Mouse (Mus musculus): Measurements from ENCODE around the gene Ring1. TPM values are rescaled to one million over a fixed set of nuclear protein-coding genes. Genes with fewer than 3 reads are reported as not detected.

The Ring1 gene
- polyA plus RNA-seq (2012; rRNA removed): 27.8 and 31.4 TPM in 2 replicates

DNA sequence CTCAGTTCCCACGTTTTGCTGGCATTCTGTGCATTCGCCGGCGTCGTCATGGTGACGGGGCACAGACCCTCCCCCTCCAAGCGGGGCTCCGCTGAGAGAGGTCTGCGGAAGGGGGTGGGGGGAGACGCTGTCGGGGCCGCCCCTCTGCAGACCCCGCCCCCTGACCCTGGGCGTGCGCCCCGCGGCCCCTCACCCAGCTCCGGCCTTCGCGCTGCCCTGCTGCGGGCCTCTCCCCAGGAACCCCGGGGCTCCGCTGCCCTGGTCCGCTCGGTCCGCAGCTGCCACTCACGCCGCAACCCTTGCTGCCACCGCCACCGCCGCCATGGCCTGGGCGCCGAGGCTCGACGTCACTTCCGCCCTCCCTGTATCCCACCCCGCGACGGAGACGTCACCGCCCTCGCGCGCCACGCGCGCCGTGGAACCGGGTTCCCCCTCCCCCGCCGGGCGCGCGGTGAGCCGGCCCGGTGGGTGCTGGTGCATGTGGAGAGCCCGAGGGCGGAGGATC is at the start of gene Ring1:
TSS of gene Ring1 (minus strand) at position 364 of the 505 bp plus-strand sequence.
- TF ChIP-seq POLR2A (IDR thresholded peaks at IDR 0.05; ENCODE audit: control insufficient read depth, low read depth, low read length): peak; percentile 78; the same call in 1 of the 2 replicates
- no peak for TF ChIP-seq CTCF (IDR thresholded peaks at IDR 0.05; ENCODE audit: control insufficient read depth, insufficient read depth, insufficient replicate concordance, low read depth, low read length)
- H3K27me3 ChIP-seq (ENCODE audit: control insufficient read depth, insufficient read depth, low read length): no peaks in the 10 kb centered on the region
- peak within 1 kb of the TSS; percentile 41 for H3K27ac ChIP-seq (ENCODE audit: control insufficient read depth, insufficient read depth, low read depth, low read length)
- H3K36me3 ChIP-seq (ENCODE audit: control insufficient read depth, insufficient read depth, low read length): peaks cover 2% of the 10 kb centered on the region; the same call in 1 of the 2 replicates
- H3K4me3 ChIP-seq (ENCODE audit: control insufficient read depth, low read depth, low read length): peak within 1 kb of the TSS; percentile 85
- H3K4me1 ChIP-seq (ENCODE audit: control insufficient read depth, insufficient read depth, low read length): peaks cover 44% of the 10 kb centered on the region

DNA sequence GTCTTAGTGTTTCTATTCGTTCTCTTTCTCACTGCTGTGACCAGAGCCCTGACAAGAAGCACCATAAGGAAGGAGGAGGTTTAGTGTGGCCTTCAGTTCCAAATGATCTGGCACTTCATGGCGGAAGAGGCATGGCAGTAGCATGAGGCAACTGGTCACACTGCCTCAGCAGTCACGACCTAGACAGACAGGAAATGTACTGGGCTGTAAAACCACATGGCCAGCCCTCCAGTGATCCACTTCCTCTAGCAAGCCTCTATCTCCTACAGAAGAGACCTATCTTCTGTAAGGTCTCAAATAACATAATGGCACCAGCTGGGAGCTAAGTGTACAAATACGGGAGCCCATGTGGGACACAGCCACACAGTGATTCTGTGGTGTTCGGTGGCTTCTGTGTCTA is 47.6 kb upstream of the Ring1 start:
- TF ChIP-seq CTCF (IDR thresholded peaks at IDR 0.05; ENCODE audit: control insufficient read depth, insufficient read depth, insufficient replicate concordance, low read depth, low read length) (no peak), POLR2A (IDR thresholded peaks at IDR 0.05; ENCODE audit: control insufficient read depth, low read depth, low read length) (no peak)

DNA sequence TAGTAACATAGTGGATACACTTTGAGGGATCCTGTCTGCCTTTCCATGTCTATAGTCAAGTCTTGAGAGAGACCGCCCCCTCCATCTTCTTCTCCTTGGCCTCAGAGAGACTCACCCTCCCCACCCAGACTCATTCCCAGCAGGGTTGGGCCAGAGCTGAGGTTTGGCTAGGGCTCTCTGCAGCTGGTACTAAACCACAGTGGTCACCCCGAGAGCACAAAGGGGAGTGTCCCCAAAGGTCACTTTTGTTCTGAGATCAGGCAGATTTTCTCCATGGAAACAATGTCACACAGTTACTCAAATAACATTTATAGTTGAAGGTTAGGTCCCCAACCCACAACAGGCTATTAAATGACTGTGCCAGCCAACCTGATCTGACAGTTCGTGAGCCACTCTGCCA is 44.4 kb upstream of the Ring1 start:
- Histone ChIP-seq H3K4me1 (ENCODE audit: control insufficient read depth, insufficient read depth, low read length) (no peaks in the 10 kb centered on the region), H3K4me3 (ENCODE audit: control insufficient read depth, low read depth, low read length) (no peak overlapping the region), H3K36me3 (ENCODE audit: control insufficient read depth, insufficient read depth, low read length) (no peaks in the 10 kb centered on the region), H3K27me3 (ENCODE audit: control insufficient read depth, insufficient read depth, low read length) (no peaks in the 10 kb centered on the region), H3K27ac (ENCODE audit: control insufficient read depth, insufficient read depth, low read depth, low read length) (no peak overlapping the region)
- TF ChIP-seq POLR2A (IDR thresholded peaks at IDR 0.05; ENCODE audit: control insufficient read depth, low read depth, low read length) (no peak), CTCF (IDR thresholded peaks at IDR 0.05; ENCODE audit: control insufficient read depth, insufficient read depth, insufficient replicate concordance, low read depth, low read length) (no peak)

More for the DNA sequence above, 47.6 kb upstream of the Ring1 start:
- no peaks in the 10 kb centered on the region for H3K36me3 ChIP-seq (ENCODE audit: control insufficient read depth, insufficient read depth, low read length)
- H3K27ac ChIP-seq (ENCODE audit: control insufficient read depth, insufficient read depth, low read depth, low read length): no peak overlapping the region
- H3K4me1 ChIP-seq (ENCODE audit: control insufficient read depth, insufficient read depth, low read length): peaks cover 2% of the 10 kb centered on the region; the same call in 1 of the 2 replicates
- no peak overlapping the region for H3K4me3 ChIP-seq (ENCODE audit: control insufficient read depth, low read depth, low read length)
- H3K27me3 ChIP-seq (ENCODE audit: control insufficient read depth, insufficient read depth, low read length): no peaks in the 10 kb centered on the region

DNA sequence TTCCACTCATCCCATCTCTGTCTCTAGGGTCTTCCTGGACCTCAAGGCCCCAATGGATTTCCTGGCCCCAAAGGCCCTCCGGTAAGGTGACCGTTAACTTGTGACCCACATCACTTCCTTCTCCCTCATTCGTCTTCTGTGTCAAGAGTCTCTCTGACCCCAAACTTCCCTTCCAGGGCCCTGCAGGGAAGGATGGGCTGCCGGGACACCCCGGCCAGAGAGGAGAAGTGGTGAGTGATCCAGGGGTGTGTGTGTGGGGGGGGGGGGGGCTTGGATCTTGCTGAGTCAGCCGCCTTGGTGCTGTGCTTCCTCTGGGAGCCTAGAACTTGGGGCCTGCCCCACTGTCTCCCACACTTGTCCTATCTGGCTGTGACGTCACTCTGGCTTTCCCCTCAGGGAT is 32.7 kb upstream of the Ring1 start:
- Histone ChIP-seq H3K27me3 (ENCODE audit: control insufficient read depth, insufficient read depth, low read length) (no peaks in the 10 kb centered on the region), H3K4me3 (ENCODE audit: control insufficient read depth, low read depth, low read length) (no peak overlapping the region), H3K4me1 (ENCODE audit: control insufficient read depth, insufficient read depth, low read length) (no peaks in the 10 kb centered on the region), H3K36me3 (ENCODE audit: control insufficient read depth, insufficient read depth, low read length) (no peaks in the 10 kb centered on the region), H3K27ac (ENCODE audit: control insufficient read depth, insufficient read depth, low read depth, low read length) (no peak overlapping the region)
- no peak for TF ChIP-seq CTCF (IDR thresholded peaks at IDR 0.05; ENCODE audit: control insufficient read depth, insufficient read depth, insufficient replicate concordance, low read depth, low read length)
- TF ChIP-seq POLR2A (IDR thresholded peaks at IDR 0.05; ENCODE audit: control insufficient read depth, low read depth, low read length): no peak

DNA sequence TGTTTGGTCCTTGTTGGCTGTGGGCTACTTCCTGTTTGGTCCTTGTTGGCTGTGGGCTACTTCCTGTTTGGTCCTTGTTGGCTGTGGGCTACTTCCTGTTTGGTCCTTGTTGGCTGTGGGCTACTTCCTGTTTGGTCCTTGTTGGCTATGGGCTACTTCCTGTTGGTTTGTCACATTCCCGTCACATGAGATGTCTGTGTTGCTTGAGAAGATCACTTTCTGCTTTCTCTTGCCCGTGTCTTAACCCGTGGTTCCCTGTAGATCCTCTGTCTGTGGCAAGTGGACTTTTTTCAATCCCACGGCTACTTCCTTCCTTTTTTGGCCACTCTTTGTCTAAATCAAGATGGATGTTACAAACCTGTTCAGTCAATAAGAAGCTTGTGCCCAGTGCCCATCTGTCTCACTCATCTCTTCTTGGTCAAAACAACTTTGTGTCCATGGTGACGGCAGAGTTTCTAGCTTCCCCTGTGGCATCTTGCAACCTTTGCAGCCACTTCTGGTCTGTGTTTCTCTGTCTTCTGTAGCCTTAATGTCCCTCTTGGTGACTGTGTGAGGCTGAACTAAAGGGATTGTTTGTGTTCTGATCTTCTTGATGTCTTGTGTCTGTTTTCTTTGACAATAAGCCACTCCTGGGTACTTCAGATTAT is 23.0 kb upstream of the Ring1 start:
- Histone ChIP-seq H3K4me1 (ENCODE audit: control insufficient read depth, insufficient read depth, low read length) (no peaks in the 10 kb centered on the region), H3K36me3 (ENCODE audit: control insufficient read depth, insufficient read depth, low read length) (no peaks in the 10 kb centered on the region), H3K27ac (ENCODE audit: control insufficient read depth, insufficient read depth, low read depth, low read length) (no peak overlapping the region), H3K27me3 (ENCODE audit: control insufficient read depth, insufficient read depth, low read length) (no peaks in the 10 kb centered on the region), H3K4me3 (ENCODE audit: control insufficient read depth, low read depth, low read length) (no peak overlapping the region)
- TF ChIP-seq CTCF (IDR thresholded peaks at IDR 0.05; ENCODE audit: control insufficient read depth, insufficient read depth, insufficient replicate concordance, low read depth, low read length) (no peak), POLR2A (IDR thresholded peaks at IDR 0.05; ENCODE audit: control insufficient read depth, low read depth, low read length) (no peak)

DNA sequence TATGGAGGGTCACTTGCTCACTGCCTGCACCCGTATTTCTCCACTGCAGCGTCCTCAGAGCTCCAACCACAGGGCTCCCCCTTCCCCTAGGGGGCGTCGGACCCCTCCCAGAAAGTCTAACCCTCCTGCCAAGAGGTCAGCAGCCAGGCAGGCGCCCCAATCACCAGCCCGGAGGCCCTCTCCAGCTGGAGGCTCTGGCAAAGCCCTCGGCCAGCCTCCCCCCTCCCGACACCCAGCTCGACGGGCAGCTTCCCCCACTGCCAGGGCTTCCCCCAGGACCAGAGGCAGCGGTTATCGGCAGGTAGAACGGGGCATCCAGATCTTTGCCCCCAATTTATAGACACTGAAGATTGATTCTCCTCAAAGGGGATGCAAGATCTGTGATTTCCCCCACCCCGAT is 21.5 kb upstream of the Ring1 start:
- H3K27ac ChIP-seq (ENCODE audit: control insufficient read depth, insufficient read depth, low read depth, low read length): no peak overlapping the region
- H3K4me3 ChIP-seq (ENCODE audit: control insufficient read depth, low read depth, low read length): no peak overlapping the region
- no peak for TF ChIP-seq POLR2A (IDR thresholded peaks at IDR 0.05; ENCODE audit: control insufficient read depth, low read depth, low read length)
- no peak for TF ChIP-seq CTCF (IDR thresholded peaks at IDR 0.05; ENCODE audit: control insufficient read depth, insufficient read depth, insufficient replicate concordance, low read depth, low read length)
- no peaks in the 10 kb centered on the region for H3K27me3 ChIP-seq (ENCODE audit: control insufficient read depth, insufficient read depth, low read length)
- H3K36me3 ChIP-seq (ENCODE audit: control insufficient read depth, insufficient read depth, low read length): no peaks in the 10 kb centered on the region
- no peaks in the 10 kb centered on the region for H3K4me1 ChIP-seq (ENCODE audit: control insufficient read depth, insufficient read depth, low read length)

DNA sequence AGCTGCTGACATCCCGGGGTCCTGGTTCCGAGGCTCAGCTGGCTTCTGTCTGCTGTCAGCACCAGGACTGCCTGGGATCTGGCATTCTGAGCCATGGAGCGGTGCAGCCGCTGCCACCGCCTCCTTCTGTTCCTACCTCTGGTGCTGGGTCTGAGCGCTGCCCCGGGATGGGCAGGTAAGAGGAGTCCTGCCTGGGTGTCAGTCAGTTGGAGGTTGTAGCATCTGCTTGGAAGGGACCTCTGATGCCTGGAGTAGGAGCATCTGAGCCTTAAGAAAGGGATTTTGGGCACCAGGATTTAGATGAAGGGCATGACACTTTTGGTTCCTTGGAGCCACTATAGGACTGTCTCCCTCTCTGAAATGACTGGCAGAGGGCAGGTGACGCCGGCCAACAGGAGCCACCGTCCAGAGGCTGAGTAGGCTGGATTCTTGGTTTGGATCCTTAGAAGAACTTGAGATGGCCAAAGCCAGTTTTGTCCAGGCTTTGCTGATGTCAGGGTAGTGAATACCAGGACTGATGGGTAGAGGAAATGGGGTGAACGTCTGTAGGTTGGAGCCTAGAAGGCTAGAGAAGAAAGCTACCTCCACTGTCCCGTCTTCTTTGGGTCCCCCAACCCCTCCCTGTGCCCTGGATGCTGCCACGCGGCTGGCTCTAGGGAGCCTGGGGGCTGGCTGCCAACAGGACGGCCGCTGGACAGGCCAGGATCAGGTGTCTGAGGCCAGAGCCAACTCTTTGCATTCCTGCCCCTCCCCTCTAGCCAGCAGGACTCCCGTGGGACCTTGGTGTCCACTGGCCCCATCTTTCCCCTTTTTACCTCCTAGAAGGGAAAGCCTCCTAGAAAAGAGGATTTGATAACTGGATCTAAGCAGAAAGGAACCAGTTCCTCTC is 15.3 kb upstream of the Ring1 start:
- TF ChIP-seq POLR2A (IDR thresholded peaks at IDR 0.05; ENCODE audit: control insufficient read depth, low read depth, low read length): no peak
- TF ChIP-seq CTCF (IDR thresholded peaks at IDR 0.05; ENCODE audit: control insufficient read depth, insufficient read depth, insufficient replicate concordance, low read depth, low read length): no peak
- Histone ChIP-seq H3K36me3 (ENCODE audit: control insufficient read depth, insufficient read depth, low read length) (no peaks in the 10 kb centered on the region; the same call in 1 of the 2 replicates), H3K4me1 (ENCODE audit: control insufficient read depth, insufficient read depth, low read length) (peaks cover 13% of the 10 kb centered on the region), H3K27me3 (ENCODE audit: control insufficient read depth, insufficient read depth, low read length) (no peaks in the 10 kb centered on the region), H3K27ac (ENCODE audit: control insufficient read depth, insufficient read depth, low read depth, low read length) (no peak overlapping the region), H3K4me3 (ENCODE audit: control insufficient read depth, low read depth, low read length) (no peak overlapping the region)
